Mouse (Mus musculus) T-cell, adult 2 months (primary cell): ENCODE data around the gene Pgs1.

Experiments
- DNase-seq: peaks from one replicate; pipeline ENCODE4 v3.0.0; 2022; ENCODE audit warnings: low spot score

Pgs1 gene

GRCm38 (mm10) chr11:117976081-117976582 lies 10.0 kb upstream of the Pgs1 start:
- DNase-seq: no peak

GRCm38 (mm10) chr11:117977694-117978360 lies 8.3 kb upstream of the Pgs1 start:
- DNase-seq: no peak

- DNase-seq: no peak
Observed at GRCm38 (mm10) chr11:117979388-117979787, 6.7 kb upstream of the Pgs1 start.

- DNase-seq: no peak
Observed at GRCm38 (mm10) chr11:117982426-117982825, 3.7 kb upstream of the Pgs1 start.

GRCm38 (mm10) chr11:117983770-117984169 lies 2.3 kb upstream of the Pgs1 start:
- no peak for DNase-seq

GRCm38 (mm10) chr11:117987032-117987451 lies 950 bp downstream of the Pgs1 start:
- no peak for DNase-seq

- DNase-seq: no peak
Observed at GRCm38 (mm10) chr11:117987968-117988367, 1.9 kb downstream of the Pgs1 start.

GRCm38 (mm10) chr11:117989241-117989640 lies 3.1 kb downstream of the Pgs1 start:
- DNase-seq: no peak

GRCm38 (mm10) chr11:117989926-117990325 lies 3.8 kb downstream of the Pgs1 start:
- peak; percentile 39 for DNase-seq

- peak; percentile 16 for DNase-seq
Observed at GRCm38 (mm10) chr11:117991502-117992470, 5.7 kb downstream of the Pgs1 start.

- DNase-seq: no peak
Observed at GRCm38 (mm10) chr11:117993190-117994175, 7.4 kb downstream of the Pgs1 start.

- no peak for DNase-seq
Observed at GRCm38 (mm10) chr11:117994250-117995057, 8.4 kb downstream of the Pgs1 start.

- no peak for DNase-seq
Observed at GRCm38 (mm10) chr11:117995255-117995654, 9.2 kb downstream of the Pgs1 start.

- DNase-seq: no peak
Observed at GRCm38 (mm10) chr11:117995661-117996060, 9.6 kb downstream of the Pgs1 start.

GRCm38 (mm10) chr11:117996066-117996465 lies 10.0 kb downstream of the Pgs1 start:
- no peak for DNase-seq

GRCm38 (mm10) chr11:117997085-117997484 lies 11.0 kb downstream of the Pgs1 start:
- DNase-seq: no peak

GRCm38 (mm10) chr11:117998356-117998755 lies 12.3 kb downstream of the Pgs1 start:
- no peak for DNase-seq

- DNase-seq: no peak
Observed at GRCm38 (mm10) chr11:117999260-117999934, 13.3 kb downstream of the Pgs1 start.

GRCm38 (mm10) chr11:118000083-118000482 lies 14.0 kb downstream of the Pgs1 start:
- no peak for DNase-seq

GRCm38 (mm10) chr11:118000565-118001215 lies 14.6 kb downstream of the Pgs1 start:
- DNase-seq: no peak
